Mouse (Mus musculus) embryonic fibroblast, embryonic 13.5 days (primary cell): ENCODE data around the gene Uba7.

Source experiments
- CTCF ChIP-seq: IDR thresholded peaks from 2 replicates; pipeline ENCODE4 v1.5.1; 2011; ENCODE audit warnings: mild to moderate bottlenecking, control low read depth, low read length, moderate library complexity, borderline replicate concordance; ENCODE audit not compliant: insufficient read depth
- POLR2A ChIP-seq: IDR thresholded peaks from 2 replicates; pipeline ENCODE4 v1.6.1; 2011; ENCODE audit warnings: low read depth, mild to moderate bottlenecking, control low read depth, low read length, moderate library complexity

- TF ChIP-seq POLR2A (peak; percentile 46; the same call in 1 of the 2 replicates), CTCF (no peak)
These were observed 12.6 kb downstream of the Uba7 start for GRCm38 (mm10) chr9:107987950-107988349.
